Mouse (Mus musculus): ENCODE results near the gene Srrm3.

- TF ChIP-seq CTCF (IDR thresholded peaks at IDR 0.05; ENCODE audit: low read depth, low read length) (no peak), POLR2A (IDR thresholded peaks at IDR 0.05; ENCODE audit: borderline replicate concordance, low read depth, low read length) (no peak)
Measured at GRCm38 (mm10) chr5:135866662-135867061, 60.0 kb downstream of the Srrm3 start.
